In genomic region chr15:74135966-74136365, GRCm38 (mm10) we compare ENCODE assay signal across 17 mouse cellular contexts.
"Had no signal": no experiment of that assay in that cellular context is flagged by ENCODE, and none has a peak within 500 bp of the region (broad histone marks: within the 10 kb centered on the region; RNA-seq: fewer than 3 reads in every experiment).

No protein-coding gene starts in this region.

- ATAC-seq: liver, postnatal 0 days; lung, postnatal 0 days had no signal

- H3K27ac ChIP-seq: lung, embryonic 15.5 days; macrophage; midbrain, embryonic 12.5 days; neural tube, embryonic 12.5 days; stomach, embryonic 15.5 days; stomach, postnatal 0 days had no signal

- H3K27me3 ChIP-seq: lung, embryonic 15.5 days; midbrain, embryonic 12.5 days; neural tube, embryonic 12.5 days; stomach, embryonic 15.5 days had no signal

- H3K9ac ChIP-seq: liver, postnatal 0 days; lung, embryonic 15.5 days; midbrain, embryonic 12.5 days; neural tube, embryonic 12.5 days; stomach, embryonic 15.5 days had no signal

- DNase-seq: liver, postnatal 0 days; lung, adult 2 months; lung, postnatal 14 days; lung, postnatal 36 days; midbrain, embryonic 14.5 days; right cerebral cortex, postnatal 14 days; thymus, adult 2 months; thymus, postnatal 25 days; thymus, postnatal 4 days had no signal

- H3K4me3 ChIP-seq: lung, embryonic 15.5 days; megakaryocyte, embryonic 14.5 days; midbrain, embryonic 12.5 days; neural tube, embryonic 12.5 days; stomach, embryonic 15.5 days had no signal

- H3K9me3 ChIP-seq: lung, embryonic 15.5 days; midbrain, embryonic 12.5 days; neural tube, embryonic 12.5 days; stomach, embryonic 15.5 days had no signal

- H3K36me3 ChIP-seq: lung, embryonic 15.5 days; midbrain, embryonic 12.5 days; neural tube, embryonic 12.5 days; stomach, embryonic 15.5 days had no signal

- H3K4me1 ChIP-seq: lung, embryonic 15.5 days; megakaryocyte, embryonic 14.5 days; stomach, embryonic 15.5 days had no signal

- H3K4me2 ChIP-seq: lung, embryonic 15.5 days; midbrain, embryonic 12.5 days; neural tube, embryonic 12.5 days; stomach, embryonic 15.5 days had no signal
